Mouse (Mus musculus) right cerebral cortex, adult 2 months (tissue): ENCODE data around the gene Bok.

ENCODE experiments used
- DNase-seq, 2 experiments: peaks; one replicate each; pipeline ENCODE4 v3.0.0; 2021 to 2022; ENCODE audit warnings: low spot score in 2 of 2

The Bok gene

GRCm38 (mm10) chr1:93741987-93742386, 56.5 kb downstream of the Bok start:
- no peak for DNase-seq

- DNase-seq: no peak
Observed at GRCm38 (mm10) chr1:93742910-93743309, 57.5 kb downstream of the Bok start.
